Mouse (Mus musculus) left cerebral cortex, postnatal 10 days (tissue): ENCODE data around the gene Akr1b8. TPM values are rescaled to one million over a fixed set of nuclear protein-coding genes. Genes with fewer than 3 reads are reported as not detected.
"Not testable (repeated sequence)": the region's sequence is repeated elsewhere in the genome, so short reads cannot be mapped to it uniquely, and the experiment has no call there.

Experiments used
- DNase-seq, 2 experiments: peaks; one replicate each; pipeline ENCODE4 v3.0.0; 2021 to 2022; ENCODE audit warnings: low spot score in 2 of 2, mixed read lengths in 1 of 2; ENCODE audit errors: extremely low spot score in 1 of 2
- intact Hi-C: fragments of 180-260 bp; cut with DNase I; formaldehyde crosslinking; loops from one replicate; pipeline ENCODE4 v1.15.1; 2025
- total RNA-seq, 2 experiments: library from RNA; stranded (reverse); gene quantifications; 2 replicates each; pipeline ENCODE4 v1.2.3; 2021

Gene Akr1b8
- total RNA-seq, 2 experiments from 2014 or later: 0.84 to 1.1 TPM

DNA sequence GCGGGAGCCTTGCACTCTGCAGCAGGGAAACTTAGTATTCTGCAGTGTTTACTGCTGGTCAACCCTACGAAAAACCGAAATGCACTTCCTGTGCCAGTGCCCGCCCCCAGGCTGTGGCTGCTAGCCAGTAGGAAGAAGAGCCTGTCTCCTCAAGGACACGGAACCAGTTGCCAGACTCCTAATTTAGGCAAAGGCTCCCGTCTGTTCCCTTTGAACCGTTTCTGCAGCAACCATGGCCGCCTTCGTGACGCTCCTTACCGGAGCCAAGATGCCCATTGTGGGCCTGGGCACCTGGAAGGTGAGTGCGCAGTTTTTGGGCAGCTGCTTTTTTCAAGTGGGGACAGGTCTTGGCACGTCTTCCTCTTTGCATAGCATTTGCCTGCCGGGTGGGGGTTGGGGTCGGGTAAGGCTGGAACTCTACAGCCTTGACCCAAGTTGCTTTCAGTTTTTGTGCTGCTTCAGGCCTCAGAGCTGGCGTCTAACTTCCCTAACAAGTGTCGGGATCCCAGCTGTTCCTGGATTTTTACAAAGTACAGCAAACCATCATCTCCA lies 30.3 kb downstream of the Akr1b8 start, which contains the start of gene Akr1b10:
Gene Akr1b10 (plus strand): TSS at position 109 of the 552 bp plus-strand sequence.
- DNase-seq: peak; percentile 83 to 88
- intact Hi-C loops: no loop called here

DNA sequence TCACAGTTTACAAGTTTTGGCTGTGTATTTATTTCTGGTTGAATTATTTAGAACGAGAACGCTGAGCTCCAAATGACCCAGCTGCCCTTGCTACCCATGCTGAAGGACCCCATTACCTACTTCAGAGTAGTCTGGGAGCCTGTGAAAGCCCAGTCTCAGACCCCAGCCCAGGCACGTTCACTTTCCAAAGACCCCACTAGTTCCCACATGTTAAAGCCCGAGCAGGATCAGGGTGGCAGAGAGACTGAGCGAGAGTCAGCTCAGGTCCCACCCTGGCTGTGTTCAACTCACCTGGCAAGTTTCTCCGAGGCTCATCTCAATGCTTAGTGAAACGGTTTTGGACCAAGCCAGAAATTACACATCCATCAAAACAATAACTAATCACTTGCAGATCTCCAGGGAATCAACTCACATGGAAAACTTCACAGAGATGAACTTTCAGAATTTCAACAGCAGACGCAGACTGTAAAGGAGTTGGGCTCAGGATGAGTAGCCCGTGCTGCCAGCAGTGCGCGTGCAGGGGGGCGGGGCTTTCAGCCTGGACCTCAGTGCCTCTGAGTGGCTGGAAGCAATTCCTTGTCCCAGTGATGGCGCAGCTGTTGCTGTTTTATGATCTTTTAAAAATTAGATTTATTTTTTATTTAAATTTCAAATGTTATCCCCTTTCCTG lies 30.9 kb downstream of the Akr1b8 start:
- DNase-seq: peak in 1 of 2 experiments; percentile 65
- intact Hi-C loops: no loop called here

GRCm38 (mm10) chr6:34388420-34389156 lies 34.7 kb downstream of the Akr1b8 start:
- no peak for DNase-seq
- intact Hi-C loops: no loop called here

- intact Hi-C loops: no loop called here
- no peak for DNase-seq
These were observed 42.0 kb downstream of the Akr1b8 start for GRCm38 (mm10) chr6:34395897-34396296.

DNA sequence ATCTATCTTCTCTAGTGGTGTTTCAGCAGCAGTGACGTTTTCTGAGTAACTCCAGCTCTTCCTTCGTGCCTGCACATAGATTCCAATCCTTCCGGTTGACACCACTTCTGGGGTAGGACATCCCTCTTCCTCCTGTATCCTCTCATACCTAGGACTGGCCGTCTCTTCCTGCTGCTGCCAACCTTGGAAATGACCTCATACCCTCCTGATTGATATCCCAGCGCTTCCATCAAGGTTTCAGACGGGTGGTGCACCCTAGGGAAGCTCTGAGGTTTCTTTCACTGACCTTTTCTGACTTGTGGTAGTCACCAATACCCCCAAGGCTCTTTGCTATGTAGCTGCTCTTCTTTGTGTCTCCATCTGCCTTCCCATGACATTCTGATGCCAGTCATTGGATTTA lies 44.5 kb downstream of the Akr1b8 start:
- intact Hi-C loops: no loop called here
- no peak for DNase-seq

DNA sequence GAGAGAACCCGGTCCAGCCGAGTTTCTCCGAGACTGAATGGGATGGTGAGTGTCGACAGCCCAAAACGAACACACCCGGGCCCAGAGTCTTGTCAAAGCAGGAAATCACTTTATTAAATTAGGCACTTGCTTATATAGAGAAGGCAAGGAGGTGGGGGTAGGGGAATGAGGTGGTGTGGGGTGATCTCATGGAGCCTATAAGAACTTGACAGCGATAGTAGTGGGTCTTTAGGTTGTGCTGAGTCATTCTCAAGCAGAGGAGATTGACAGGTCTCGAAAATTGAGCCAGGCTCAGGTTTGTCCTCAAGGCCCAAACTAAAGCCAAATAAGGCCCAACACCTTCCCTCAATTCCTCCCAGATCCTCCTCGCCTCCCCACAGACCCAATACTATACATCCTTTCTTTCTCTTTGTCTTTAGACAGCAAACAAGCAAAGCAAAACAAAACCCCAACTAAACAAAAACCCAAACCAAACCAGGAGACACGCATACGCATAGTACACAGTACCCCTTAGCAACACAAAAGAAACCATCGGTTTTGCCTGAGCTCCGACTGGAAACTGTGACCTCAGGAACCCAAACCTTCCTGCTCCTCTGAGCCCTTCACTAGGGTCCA lies 45.8 kb downstream of the Akr1b8 start:
- intact Hi-C loops: no loop called here
- DNase-seq: no peak

GRCm38 (mm10) chr6:34400696-34401095 lies 46.8 kb downstream of the Akr1b8 start:
- no peak for DNase-seq
- intact Hi-C loops: no loop called here

- DNase-seq: no peak
- intact Hi-C loops: no loop called here
These were observed 52.8 kb downstream of the Akr1b8 start for GRCm38 (mm10) chr6:34406746-34407145.

DNA sequence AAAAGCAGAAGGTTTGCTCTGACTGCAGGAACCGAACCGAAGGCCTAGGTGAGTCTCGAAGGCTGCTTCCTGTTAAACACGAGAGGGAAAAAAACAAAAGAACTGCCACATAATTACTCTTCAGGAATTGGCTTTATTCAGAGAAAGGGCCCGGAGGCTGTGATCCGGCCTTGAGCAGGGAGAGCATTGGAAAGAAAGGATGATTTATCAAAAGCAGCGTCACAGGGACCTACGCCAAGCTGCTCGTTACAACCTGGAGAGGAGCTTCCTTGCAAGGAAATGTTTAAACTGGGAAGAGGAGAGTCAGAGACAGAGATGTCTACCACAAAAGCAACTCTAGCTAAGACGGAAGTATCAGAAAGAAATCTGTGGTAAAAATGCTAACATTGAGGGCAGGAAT lies 53.5 kb downstream of the Akr1b8 start:
- no peak for DNase-seq
- intact Hi-C loops: no loop called here

DNA sequence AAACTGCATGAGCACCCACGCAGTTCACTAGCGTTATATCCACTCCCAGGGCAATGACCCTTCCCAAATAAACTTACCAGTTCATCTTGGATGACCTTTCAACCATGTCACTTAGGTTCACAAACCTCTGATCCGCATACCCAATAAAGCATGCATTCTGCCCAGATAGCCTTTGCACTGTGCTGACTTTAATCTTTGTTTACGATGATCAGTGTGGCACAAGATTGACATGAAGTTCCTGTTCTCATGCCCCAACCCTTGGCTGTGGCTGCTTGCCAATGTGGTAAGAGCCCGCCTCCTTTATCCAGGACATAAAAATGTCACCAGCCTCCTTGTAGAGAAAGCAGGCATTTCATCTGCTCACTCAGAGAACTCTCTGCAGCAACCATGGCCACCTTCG lies 58.1 kb downstream of the Akr1b8 start, which contains the start of gene Akr1b7:
Gene Akr1b7 (plus strand): TSS at position 312 of the 400 bp plus-strand sequence.
- intact Hi-C loops: no loop called here
- DNase-seq: no peak

DNA sequence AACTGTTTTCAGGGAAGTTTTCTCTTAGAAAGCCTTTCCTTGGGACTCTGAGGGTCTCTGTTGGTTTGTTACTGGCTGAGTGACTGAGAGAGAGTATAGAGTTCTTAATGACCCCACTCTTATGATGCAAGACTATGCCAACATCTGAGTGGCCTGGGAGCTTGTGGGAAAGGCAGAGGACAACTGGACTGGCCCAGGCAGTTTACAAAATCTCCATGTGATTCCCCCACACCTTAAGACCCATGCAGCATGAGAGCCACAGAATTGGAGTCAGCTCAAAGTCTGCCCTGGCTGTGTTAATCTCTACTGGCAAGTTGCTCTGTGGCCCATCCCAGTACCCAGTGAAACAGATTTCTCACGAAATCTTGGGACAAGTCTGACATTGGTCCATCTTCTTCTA lies 58.8 kb downstream of the Akr1b8 start:
- intact Hi-C loops: no loop called here
- DNase-seq: no peak

- intact Hi-C loops: not testable (repeated sequence)
These were observed 59.5 kb downstream of the Akr1b8 start for GRCm38 (mm10) chr6:34413386-34413785.

DNA sequence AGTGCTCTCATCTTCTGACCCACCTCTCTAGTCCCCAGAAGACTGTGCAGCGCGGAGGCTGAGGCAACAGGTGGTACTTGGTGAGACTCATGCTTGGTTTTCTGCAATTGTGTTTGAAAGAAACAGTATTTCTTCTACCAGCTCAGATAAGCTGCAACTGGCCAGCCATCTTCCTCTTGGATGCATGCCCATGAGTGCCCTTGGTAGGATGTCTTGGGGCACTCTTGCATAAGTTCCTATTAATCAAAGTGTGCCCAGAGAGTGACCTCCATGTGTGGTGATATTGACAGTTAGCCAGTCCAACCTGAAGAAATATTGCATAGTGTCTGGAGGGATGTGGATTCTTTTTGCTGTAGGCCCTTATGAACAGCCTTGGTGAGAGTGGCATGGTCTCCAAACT lies 62.6 kb downstream of the Akr1b8 start:
- intact Hi-C loops: no loop called here
- DNase-seq: no peak

More at GRCm38 (mm10) chr6:34413386-34413785, 59.5 kb downstream of the Akr1b8 start:
- not testable (repeated sequence) for DNase-seq

Other genes starting within 250 kb of the Akr1b8 start
- 10 to 100 TPM; 42.1 to 42.7 TPM for gene Slc35b4, start 177.0 kb upstream of the Akr1b8 start, total RNA-seq
- 10 to 100 TPM; 57.2 to 60.9 TPM for gene Akr1b3, start 36.6 kb upstream of the Akr1b8 start, total RNA-seq
- gene Akr1b10, start 30.1 kb downstream of the Akr1b8 start, total RNA-seq: 10 to 100 TPM; 15.6 to 15.7 TPM
- gene Akr1b7, start 58.2 kb downstream of the Akr1b8 start, total RNA-seq: not detected
- gene Bpgm, start 122.1 kb downstream of the Akr1b8 start, total RNA-seq: 10 to 100 TPM; 69.5 to 79.9 TPM
- gene Cald1, start 244.4 kb downstream of the Akr1b8 start, total RNA-seq: 10 to 100 TPM; 23.1 to 25.4 TPM